ENCODE assay signal across 10 mouse cellular contexts in the genomic region with DNA sequence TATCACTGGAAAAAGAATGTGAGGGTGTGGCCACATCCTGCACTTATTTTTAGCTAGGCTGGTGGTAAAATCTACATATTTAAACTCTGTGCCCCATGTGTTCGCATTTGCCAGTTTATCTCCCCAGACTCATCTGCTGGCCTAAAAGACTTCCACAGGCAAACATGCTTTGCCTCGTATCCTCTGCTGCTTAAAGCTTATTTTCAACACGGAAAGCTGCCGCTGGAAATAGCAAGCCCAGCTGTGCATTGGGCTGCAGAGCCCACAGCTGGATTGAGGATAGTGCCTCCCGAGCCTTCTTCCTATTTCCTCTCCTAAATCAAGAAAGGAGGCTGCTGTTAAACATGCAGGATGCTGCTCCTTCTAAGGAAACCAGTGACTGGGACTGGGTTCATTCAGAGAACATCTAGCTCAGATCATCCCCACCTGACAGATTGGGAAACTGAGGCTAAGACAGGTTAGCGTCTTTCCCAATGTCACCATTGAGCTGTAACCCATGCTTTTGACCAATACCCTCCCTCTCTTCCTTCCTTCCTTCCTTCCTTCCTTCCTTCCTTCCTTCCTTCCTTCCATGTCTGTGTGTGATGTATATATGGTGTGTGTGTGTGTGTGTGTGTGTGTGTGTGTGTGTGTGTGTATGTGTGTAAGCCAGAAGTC. TPM values are rescaled to one million over a fixed set of nuclear protein-coding genes. Genes with fewer than 3 reads are reported as not detected.
DNase-seq lines count a peak whose midpoint lies in the region; ATAC-seq and TF ChIP-seq lines count a peak whose summit lies in the region.
"Had no signal": no experiment of that assay in that cellular context is flagged by ENCODE, and none has a peak within 500 bp of the region (broad histone marks: within the 10 kb centered on the region; RNA-seq: fewer than 3 reads in every experiment).

No protein-coding gene starts in this region.

- no peaks in the 10 kb centered on the region for H3K36me3 ChIP-seq in forebrain, postnatal 0 days (ENCODE audit: insufficient read depth)
- H3K36me3 ChIP-seq in forebrain, embryonic 14.5 days (ENCODE audit: control insufficient read depth, insufficient read depth, low read length), result no peaks in the 10 kb centered on the region
- H3K36me3 ChIP-seq in megakaryocyte, embryonic 14.5 days (replicated peaks; ENCODE audit: low read length), result peaks cover 4% of the 10 kb centered on the region
- no peaks in the 10 kb centered on the region for H3K36me3 ChIP-seq in hindbrain, embryonic 16.5 days (ENCODE audit: control insufficient read depth, insufficient read depth, low read length)
- H3K36me3 ChIP-seq in neural tube, embryonic 15.5 days, result no peaks in the 10 kb centered on the region
- H3K36me3 ChIP-seq: liver, embryonic 15.5 days had no signal

- TF ChIP-seq CTCF in forebrain, postnatal 0 days (IDR thresholded peaks at IDR 0.05; ENCODE audit: low read depth), result no peak

- no peak overlapping the region for H3K9ac ChIP-seq in forebrain, postnatal 0 days
- no peak overlapping the region for H3K9ac ChIP-seq in forebrain, embryonic 14.5 days (ENCODE audit: low read length)
- H3K9ac ChIP-seq in hindbrain, embryonic 16.5 days (ENCODE audit: low read depth, low read length), result no peak overlapping the region
- H3K9ac ChIP-seq in neural tube, embryonic 15.5 days (replicated peaks), result 0 out of 2 replicates have a peak overlapping the region, but pooled peaks have one; percentile 10
- H3K9ac ChIP-seq: liver, embryonic 15.5 days had no signal

- H3K4me2 ChIP-seq in forebrain, postnatal 0 days (ENCODE audit: low read depth), result no peak overlapping the region
- no peak overlapping the region for H3K4me2 ChIP-seq in forebrain, embryonic 14.5 days (ENCODE audit: low read length)
- H3K4me2 ChIP-seq in hindbrain, embryonic 16.5 days (ENCODE audit: low read length), result 0 out of 2 replicates have a peak overlapping the region, but pooled peaks have one; percentile 7
- peak overlapping the region; percentile 56 for H3K4me2 ChIP-seq in neural tube, embryonic 15.5 days

- H3K9me3 ChIP-seq in forebrain, postnatal 0 days (ENCODE audit: low read length), result no peaks in the 10 kb centered on the region
- no peaks in the 10 kb centered on the region for H3K9me3 ChIP-seq in forebrain, embryonic 14.5 days (replicated peaks; ENCODE audit: control insufficient read depth, low read length)
- no peaks in the 10 kb centered on the region for H3K9me3 ChIP-seq in megakaryocyte, embryonic 14.5 days
- H3K9me3 ChIP-seq in hindbrain, embryonic 16.5 days (ENCODE audit: control insufficient read depth, low read length), result no peaks in the 10 kb centered on the region
- H3K9me3 ChIP-seq in neural tube, embryonic 15.5 days (replicated peaks), result no peaks in the 10 kb centered on the region
- H3K9me3 ChIP-seq: liver, embryonic 15.5 days had no signal

- 79% methylated on average over 6 of the region's 6 CpGs for WGBS in forebrain, postnatal 0 days
- 85% methylated on average over 6 of the region's 6 CpGs for WGBS in forebrain, embryonic 14.5 days
- WGBS in hindbrain, embryonic 16.5 days, result 66% methylated on average over 6 of the region's 6 CpGs
- whole genome bisulfite sequencing in neural tube, embryonic 15.5 days, result 66% methylated on average over 6 of the region's 6 CpGs

- DNase-seq in forebrain, postnatal 0 days, result peak; percentile 33
- DNase-seq in forebrain, embryonic 14.5 days (ENCODE audit: low spot score), result no peak
- DNase-seq: cerebellum, postnatal 25 days had no signal

- H3K4me3 ChIP-seq in forebrain, postnatal 0 days (ENCODE audit: low read depth, low read length), result no peak overlapping the region
- H3K4me3 ChIP-seq in forebrain, embryonic 14.5 days (ENCODE audit: low read depth, low read length), result no peak overlapping the region
- peak overlapping the region; percentile 81 for H3K4me3 ChIP-seq in megakaryocyte, embryonic 14.5 days (replicated peaks)
- H3K4me3 ChIP-seq in hindbrain, embryonic 16.5 days (ENCODE audit: low read length), result no peak overlapping the region
- H3K4me3 ChIP-seq in neural tube, embryonic 15.5 days (replicated peaks), result no peak overlapping the region

- H3K4me1 ChIP-seq in forebrain, postnatal 0 days (ENCODE audit: insufficient read depth), result peaks cover 9% of the 10 kb centered on the region
- peaks cover 17% of the 10 kb centered on the region for H3K4me1 ChIP-seq in forebrain, embryonic 14.5 days (ENCODE audit: control insufficient read depth, insufficient read depth, low read length)
- peaks cover 91% of the 10 kb centered on the region for H3K4me1 ChIP-seq in megakaryocyte, embryonic 14.5 days
- peaks cover 17% of the 10 kb centered on the region for H3K4me1 ChIP-seq in hindbrain, embryonic 16.5 days (ENCODE audit: control insufficient read depth, insufficient read depth, low read depth, low read length)
- H3K4me1 ChIP-seq in neural tube, embryonic 15.5 days, result peaks cover 35% of the 10 kb centered on the region

- no peaks in the 10 kb centered on the region for H3K27me3 ChIP-seq in forebrain, postnatal 0 days (ENCODE audit: insufficient read depth, low read length)
- no peaks in the 10 kb centered on the region for H3K27me3 ChIP-seq in forebrain, embryonic 14.5 days (replicated peaks; ENCODE audit: control insufficient read depth, insufficient read depth, low read length)
- peaks cover 24% of the 10 kb centered on the region for H3K27me3 ChIP-seq in megakaryocyte, embryonic 14.5 days (replicated peaks)
- H3K27me3 ChIP-seq in hindbrain, embryonic 16.5 days (replicated peaks; ENCODE audit: control insufficient read depth, insufficient read depth, low read length), result no peaks in the 10 kb centered on the region
- H3K27me3 ChIP-seq in neural tube, embryonic 15.5 days (replicated peaks), result no peaks in the 10 kb centered on the region

- H3K27ac ChIP-seq in forebrain, postnatal 0 days (ENCODE audit: low read depth, low read length), result no peak overlapping the region
- H3K27ac ChIP-seq in forebrain, embryonic 14.5 days (ENCODE audit: low read depth, low read length), result no peak overlapping the region; the same call in 1 of the 2 replicates
- H3K27ac ChIP-seq in hindbrain, embryonic 16.5 days (ENCODE audit: low read depth, low read length), result no peak overlapping the region
- H3K27ac ChIP-seq in neural tube, embryonic 15.5 days (replicated peaks), result no peak overlapping the region

- peak; percentile 14; the same call in 1 of the 2 replicates for ATAC-seq in forebrain, postnatal 0 days
- no peak for ATAC-seq in forebrain, embryonic 14.5 days
- no peak for ATAC-seq in megakaryocyte, adult 5-6 weeks (ENCODE audit: poor library complexity, severe bottlenecking)
- ATAC-seq in hindbrain, embryonic 16.5 days, result no peak
- ATAC-seq in neural tube, embryonic 15.5 days (ENCODE audit: low FRiP score), result no peak
- no peak for ATAC-seq in activated CD4-positive, CD25-positive, alpha-beta regulatory T cell, adult 4 months
- ATAC-seq in megakaryocyte progenitor cell, adult 5-6 weeks (replicated peaks; ENCODE audit: poor library complexity), result no peak; the same call in 1 of the 2 replicates

RNA-seq across cellular contexts. Expression of a gene that starts 6.2 kb away (rescaled TPM):
- total RNA-seq in forebrain, postnatal 0 days (2014; rRNA removed), result 180 and 264 TPM in 2 replicates
- 437 and 510 TPM in 2 replicates for polyA plus RNA-seq in forebrain, postnatal 0 days (2015; fragmentation: Nextera tagmentation; extraction: Ambion mirVana)
- polyA plus RNA-seq in forebrain, embryonic 14.5 days (2014; fragmentation: Nextera tagmentation; extraction: Ambion mirVana), result 300 and 365 TPM in 2 replicates
- polyA plus RNA-seq in megakaryocyte, embryonic 14.5 days (2012; ENCODE audit: insufficient read depth, low replicate concordance), result 11.1 TPM in 1 of 2 replicates, not detected in the other
- total RNA-seq in megakaryocyte, adult 5-6 weeks (2015), result 0.71 and 1.2 TPM in 2 replicates
- total RNA-seq in megakaryocyte, adult 5-6 weeks (2017), result 0.57 and 1.5 TPM in 2 replicates
- 616 and 724 TPM in 2 replicates for polyA plus RNA-seq in hindbrain, embryonic 16.5 days (2015; fragmentation: Nextera tagmentation; extraction: Ambion mirVana)
- polyA plus RNA-seq in neural tube, embryonic 15.5 days (2015; fragmentation: Nextera tagmentation; extraction: Ambion mirVana), result 747 and 833 TPM in 2 replicates
- polyA plus RNA-seq in activated CD4-positive, CD25-positive, alpha-beta regulatory T cell, adult 4 months (2017; shearing (Covaris generic)), result not detected
- total RNA-seq in megakaryocyte progenitor cell, adult 5-6 weeks (2015), result not detected in 2 replicates
- total RNA-seq in megakaryocyte progenitor cell, adult 5-6 weeks (2017), result not detected in 2 replicates

RNA-seq across cellular contexts. Expression of a gene that starts 44.3 kb away (rescaled TPM):
- 141 and 193 TPM in 2 replicates for total RNA-seq in forebrain, postnatal 0 days (2014; rRNA removed)
- polyA plus RNA-seq in forebrain, postnatal 0 days (2015; fragmentation: Nextera tagmentation; extraction: Ambion mirVana), result 268 and 340 TPM in 2 replicates
- polyA plus RNA-seq in forebrain, embryonic 14.5 days (2014; fragmentation: Nextera tagmentation; extraction: Ambion mirVana), result 238 and 292 TPM in 2 replicates
- polyA plus RNA-seq in megakaryocyte, embryonic 14.5 days (2012; ENCODE audit: insufficient read depth, low replicate concordance), result 110 and 126 TPM in 2 replicates
- 211 and 215 TPM in 2 replicates for total RNA-seq in megakaryocyte, adult 5-6 weeks (2015)
- total RNA-seq in megakaryocyte, adult 5-6 weeks (2017), result 71.8 and 92.8 TPM in 2 replicates
- 251 and 264 TPM in 2 replicates for polyA plus RNA-seq in hindbrain, embryonic 16.5 days (2015; fragmentation: Nextera tagmentation; extraction: Ambion mirVana)
- polyA plus RNA-seq in neural tube, embryonic 15.5 days (2015; fragmentation: Nextera tagmentation; extraction: Ambion mirVana), result 303 and 338 TPM in 2 replicates
- polyA plus RNA-seq in activated CD4-positive, CD25-positive, alpha-beta regulatory T cell, adult 4 months (2017; shearing (Covaris generic)), result 100 to 1,000 TPM; 224 to 229 TPM
- 120 TPM in 2 replicates for total RNA-seq in megakaryocyte progenitor cell, adult 5-6 weeks (2015)
- total RNA-seq in megakaryocyte progenitor cell, adult 5-6 weeks (2017), result 54.3 and 72.9 TPM in 2 replicates

RNA-seq across cellular contexts. Expression of a gene that starts 52.7 kb away (rescaled TPM):
- total RNA-seq in forebrain, postnatal 0 days (2014; rRNA removed), result 62.8 and 81.0 TPM in 2 replicates
- 76.9 and 85.0 TPM in 2 replicates for polyA plus RNA-seq in forebrain, postnatal 0 days (2015; fragmentation: Nextera tagmentation; extraction: Ambion mirVana)
- 141 and 146 TPM in 2 replicates for polyA plus RNA-seq in forebrain, embryonic 14.5 days (2014; fragmentation: Nextera tagmentation; extraction: Ambion mirVana)
- polyA plus RNA-seq in megakaryocyte, embryonic 14.5 days (2012; ENCODE audit: insufficient read depth, low replicate concordance), result 12.3 and 44.5 TPM in 2 replicates
- 29.4 and 30.7 TPM in 2 replicates for total RNA-seq in megakaryocyte, adult 5-6 weeks (2015)
- total RNA-seq in megakaryocyte, adult 5-6 weeks (2017), result 47.8 and 50.6 TPM in 2 replicates
- 86.6 and 101 TPM in 2 replicates for polyA plus RNA-seq in hindbrain, embryonic 16.5 days (2015; fragmentation: Nextera tagmentation; extraction: Ambion mirVana)
- polyA plus RNA-seq in neural tube, embryonic 15.5 days (2015; fragmentation: Nextera tagmentation; extraction: Ambion mirVana), result 91.5 and 115 TPM in 2 replicates
- polyA plus RNA-seq in activated CD4-positive, CD25-positive, alpha-beta regulatory T cell, adult 4 months (2017; shearing (Covaris generic)), result 10 to 100 TPM; 62.4 to 65.3 TPM
- total RNA-seq in megakaryocyte progenitor cell, adult 5-6 weeks (2015), result 79.3 and 85.5 TPM in 2 replicates
- total RNA-seq in megakaryocyte progenitor cell, adult 5-6 weeks (2017), result 123 and 135 TPM in 2 replicates

Comparison
In these comparisons a context has a peak if more than half of its experiments do, and no peak if none do; other contexts are left out.
1. H3K4me2 ChIP-seq: peak in hindbrain, embryonic 16.5 days (single experiment) and neural tube, embryonic 15.5 days (single experiment); none in forebrain, postnatal 0 days (single experiment) and forebrain, embryonic 14.5 days (single experiment).
2. RNA of a gene that starts 6.2 kb away (polyA plus RNA-seq): 747 to 833 TPM in neural tube, embryonic 15.5 days, 616 to 724 TPM in hindbrain, embryonic 16.5 days, 437 to 510 TPM in forebrain, postnatal 0 days and 300 to 365 TPM in forebrain, embryonic 14.5 days; 11.1 TPM in megakaryocyte, embryonic 14.5 days and not detected in activated CD4-positive, CD25-positive, alpha-beta regulatory T cell, adult 4 months; every median in the first group is over 10 times any median in the second.